Mouse (Mus musculus) adrenal gland, postnatal 4 days (tissue): ENCODE results near the gene Aldh1b1. TPM values are rescaled to one million over a fixed set of nuclear protein-coding genes. Genes with fewer than 3 reads are reported as not detected.
A peak's percentile ranks its signal among the peaks of the same experiment; 100 is the strongest.

Source experiments
- DNase-seq, 2 experiments: peaks; one replicate each; pipeline ENCODE4 v3.0.0; 2021 to 2022; ENCODE audit warnings: low spot score in 2 of 2, mixed read lengths in 2 of 2
- total RNA-seq, 2 experiments: library from RNA; stranded (reverse); gene quantifications; 2 replicates each; pipeline ENCODE4 v1.2.3; 2021

Aldh1b1 gene
- total RNA-seq, 2 experiments from 2014 or later, result 22.9 to 27.7 TPM

DNA sequence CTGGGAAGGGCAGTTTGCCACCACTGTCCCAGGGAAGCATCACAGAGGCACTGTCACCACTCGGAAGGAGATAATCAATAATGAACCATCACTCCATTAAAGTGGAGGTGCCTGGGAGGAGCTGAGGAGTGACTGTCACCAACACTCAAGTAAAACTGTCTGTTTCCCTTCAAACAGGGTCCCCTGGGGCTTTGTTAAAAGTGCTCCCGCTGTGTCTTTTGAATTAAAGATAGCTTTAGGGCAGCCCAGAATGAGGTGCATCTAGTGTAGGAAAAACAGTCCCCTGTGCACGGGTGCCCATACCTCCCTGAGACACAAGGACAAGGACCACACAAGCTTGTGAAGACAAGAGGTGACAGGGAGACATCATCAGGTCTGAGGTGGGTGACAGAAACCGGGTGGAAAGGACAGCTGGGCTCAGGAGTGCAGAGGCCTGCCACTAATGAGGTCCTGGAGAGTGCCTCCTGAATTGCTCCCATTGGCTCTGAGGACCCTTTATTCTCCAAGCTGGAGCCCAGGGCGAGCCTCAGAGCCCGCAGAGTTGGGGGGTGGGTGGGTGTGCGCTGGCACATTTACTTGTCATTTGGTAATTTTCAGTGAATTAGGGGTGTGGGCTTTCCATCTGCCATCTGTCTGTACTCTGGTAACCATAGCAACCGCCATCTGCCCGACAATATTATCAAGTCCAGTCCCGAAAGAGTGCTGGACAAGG, 25.4 kb downstream of the Aldh1b1 start:
- no peak for DNase-seq

DNA sequence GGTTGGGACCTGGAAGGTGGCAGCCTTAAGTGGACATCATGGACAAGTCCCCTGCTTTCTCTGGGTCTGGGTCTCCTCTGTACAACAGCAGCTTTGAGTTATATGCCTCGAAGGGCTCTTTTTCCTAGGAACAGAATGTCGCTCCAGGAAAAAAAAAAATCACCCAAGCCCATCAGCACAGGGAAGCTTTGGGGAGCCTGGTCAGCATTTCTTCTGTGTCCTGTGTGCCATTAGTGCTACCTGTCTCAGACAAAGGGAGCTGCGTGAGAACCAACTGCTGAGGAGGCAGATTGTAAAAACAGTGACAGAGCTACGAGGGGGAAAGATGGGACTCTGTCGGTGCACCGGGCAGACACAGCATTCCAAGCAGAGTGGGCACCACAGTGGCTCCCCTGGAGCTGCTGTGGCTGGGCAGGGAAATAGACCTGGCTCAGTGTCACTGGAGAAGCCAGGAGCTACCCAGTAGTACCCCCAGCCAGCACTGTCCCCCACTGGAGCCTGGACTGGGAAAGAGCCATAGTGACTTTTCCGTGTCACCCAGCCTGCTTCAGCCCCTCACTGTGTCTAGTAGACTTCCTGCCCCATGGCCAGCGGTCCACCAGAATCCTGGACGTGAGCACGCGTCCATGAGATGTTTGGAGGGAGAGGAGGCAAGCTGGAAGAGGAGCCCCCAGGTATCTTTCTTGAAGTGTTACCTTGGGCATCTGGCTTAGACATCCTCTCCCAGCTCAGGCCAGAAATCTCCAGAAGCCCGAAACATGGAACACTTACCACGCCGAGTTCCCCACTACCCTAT, 26.1 kb downstream of the Aldh1b1 start:
- no peak for DNase-seq

DNA sequence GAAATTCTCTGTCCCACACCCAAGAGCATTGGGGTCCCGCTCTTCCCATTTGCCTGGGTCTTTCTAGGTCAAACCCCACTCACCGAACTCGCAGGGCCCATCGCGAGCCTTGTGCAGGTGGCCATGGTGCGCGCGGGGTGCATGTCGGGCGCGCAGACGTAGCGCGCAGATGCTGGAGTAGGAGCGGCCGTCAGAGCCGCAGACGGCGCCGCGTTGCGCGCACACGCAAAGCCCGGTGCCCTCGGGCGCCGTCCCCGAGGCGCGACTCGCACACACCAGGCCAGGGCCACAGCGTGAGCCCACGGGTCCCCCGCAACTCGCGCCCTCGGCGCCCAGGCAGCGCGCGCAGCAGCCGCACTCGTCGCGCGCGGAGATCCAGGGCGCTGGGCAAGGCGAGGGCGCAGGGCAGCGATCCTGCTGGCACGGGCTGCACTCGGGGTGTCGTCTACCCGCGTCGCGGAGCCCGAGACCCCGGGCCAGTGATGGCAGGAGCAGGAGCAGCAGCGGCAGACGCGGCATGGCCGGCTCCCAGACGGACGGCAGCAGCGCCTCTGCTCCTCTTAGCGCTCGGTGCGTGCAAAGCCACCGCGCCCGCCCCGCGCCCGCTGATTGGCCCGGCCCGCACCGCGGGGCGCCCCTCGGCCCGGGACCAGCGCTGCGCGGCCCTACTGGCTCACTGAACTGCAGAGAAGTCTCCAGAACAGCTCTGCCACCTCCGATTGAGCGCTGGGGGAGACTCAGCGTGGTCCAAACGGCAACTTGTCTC, 27.6 kb downstream of the Aldh1b1 start, which contains the start of gene Igfbpl1:
Gene Igfbpl1 (minus strand): TSS at position 649 of the 766 bp plus-strand sequence.
- no peak for DNase-seq

DNA sequence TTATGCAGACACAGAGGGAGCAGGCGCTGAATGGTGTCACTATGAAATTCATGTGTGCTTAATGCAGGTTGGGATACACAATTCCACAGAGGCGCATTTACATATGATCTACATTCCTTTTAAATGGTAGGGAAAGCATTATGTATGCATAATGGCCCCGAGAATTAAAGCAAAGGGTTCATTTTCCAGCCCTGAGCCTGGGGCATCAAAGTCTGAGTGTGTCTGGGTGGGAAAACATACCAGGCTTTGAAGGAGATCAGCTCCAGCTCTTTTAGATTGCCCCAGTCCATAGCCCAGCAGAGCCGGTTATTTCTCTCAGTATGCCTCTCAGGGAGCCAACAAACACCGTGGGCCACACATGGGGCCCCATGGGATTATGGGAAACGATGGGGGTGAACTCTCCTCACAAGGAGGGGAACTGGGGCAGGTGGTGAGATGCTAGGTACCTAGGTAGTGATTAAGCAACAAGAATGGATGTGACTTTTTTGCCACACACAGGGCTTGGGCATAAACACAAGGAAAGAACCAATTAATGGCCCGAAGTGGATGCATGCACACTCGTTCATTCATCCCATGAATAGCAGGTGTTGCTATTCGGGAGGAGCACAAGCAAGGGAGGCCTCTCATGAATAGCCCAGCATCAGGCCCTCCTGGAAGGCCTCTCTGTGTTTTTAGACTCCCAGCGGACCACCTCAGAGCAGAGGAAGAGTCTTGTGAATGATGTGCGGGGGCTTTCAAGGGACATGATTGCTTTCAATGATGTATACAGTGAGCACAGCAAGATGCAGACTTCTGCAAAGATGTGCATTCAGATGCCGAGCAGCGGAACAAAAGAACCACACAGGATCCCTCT, 31.3 kb downstream of the Aldh1b1 start:
- no peak for DNase-seq

DNA sequence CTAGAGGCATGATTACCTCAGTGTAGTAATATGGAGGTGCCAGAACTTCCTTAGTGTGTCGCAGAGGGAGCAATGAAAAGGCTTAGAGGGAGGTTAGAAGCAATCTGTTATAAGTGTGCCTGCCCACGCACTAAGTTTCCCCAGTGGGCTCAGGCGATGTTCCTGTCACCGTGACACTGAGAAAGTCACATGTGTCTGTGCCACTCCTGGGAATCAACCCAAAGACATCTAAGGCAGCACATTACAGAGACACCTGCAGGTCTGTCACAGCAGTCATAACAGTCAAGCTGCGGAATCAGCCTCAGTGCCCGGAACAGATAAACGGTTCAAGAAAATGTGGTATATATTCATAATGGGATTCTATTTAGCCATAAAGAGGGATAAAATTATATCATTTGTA, 33.2 kb downstream of the Aldh1b1 start:
- DNase-seq, result no peak

DNA sequence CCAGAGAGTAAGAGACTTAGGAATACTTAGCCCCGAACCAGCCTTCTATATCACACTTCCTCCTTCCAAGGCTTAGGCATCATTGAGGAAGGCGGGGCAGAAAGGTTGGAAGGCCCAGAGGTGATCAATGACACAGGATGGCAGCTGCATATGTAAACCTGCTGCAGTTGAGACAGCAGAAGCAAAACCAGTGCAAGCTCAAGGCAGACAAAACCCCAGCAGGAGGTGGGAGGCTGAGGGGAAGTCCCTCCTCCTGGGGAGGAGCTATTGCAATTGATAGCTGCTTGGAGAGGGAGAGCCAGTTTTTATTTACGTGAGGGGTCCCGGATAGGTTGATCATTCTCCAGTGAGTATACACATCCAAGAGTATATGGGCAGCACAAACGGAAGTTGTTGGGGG, 34.6 kb downstream of the Aldh1b1 start:
- no peak for DNase-seq

DNA sequence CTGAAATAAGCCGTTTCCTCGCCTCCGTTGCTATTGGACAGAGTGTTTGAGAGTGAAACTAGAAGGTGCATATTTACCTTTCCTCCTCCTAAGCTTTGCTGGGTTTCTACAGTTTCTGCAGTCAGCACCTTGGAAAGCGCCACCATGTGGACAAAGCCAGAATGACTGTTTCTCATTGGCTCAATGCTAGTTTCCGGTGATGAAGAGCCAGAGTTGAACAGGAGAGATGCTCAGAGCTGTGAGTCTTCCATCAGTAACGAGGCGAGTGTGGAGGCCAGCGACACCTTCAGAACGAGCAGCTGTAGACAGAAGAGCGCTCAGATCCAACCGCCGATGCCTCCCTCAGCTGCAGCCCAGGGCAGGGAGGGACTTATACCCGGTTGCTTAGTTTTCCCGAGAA, 45.5 kb downstream of the Aldh1b1 start:
- DNase-seq, result no peak

DNA sequence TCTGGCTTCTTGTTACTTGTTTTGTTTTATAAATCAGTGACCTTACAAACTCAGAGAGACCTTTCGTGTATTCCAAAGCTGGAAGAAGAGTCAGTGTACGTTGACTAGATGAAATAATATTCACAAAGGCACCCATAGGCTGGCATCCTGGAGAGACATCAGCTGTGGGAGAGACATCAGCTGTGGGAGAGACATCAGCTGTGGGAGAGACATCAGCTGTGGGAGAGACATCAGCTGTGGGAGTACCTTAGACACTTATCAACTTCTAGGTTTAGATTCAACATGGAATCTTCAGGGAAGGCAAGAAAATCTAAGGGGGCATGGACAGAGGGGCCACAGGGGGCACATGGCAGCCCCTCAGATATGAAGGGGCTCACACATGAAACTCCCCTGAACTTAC, 47.4 kb downstream of the Aldh1b1 start:
- no peak for DNase-seq

DNA sequence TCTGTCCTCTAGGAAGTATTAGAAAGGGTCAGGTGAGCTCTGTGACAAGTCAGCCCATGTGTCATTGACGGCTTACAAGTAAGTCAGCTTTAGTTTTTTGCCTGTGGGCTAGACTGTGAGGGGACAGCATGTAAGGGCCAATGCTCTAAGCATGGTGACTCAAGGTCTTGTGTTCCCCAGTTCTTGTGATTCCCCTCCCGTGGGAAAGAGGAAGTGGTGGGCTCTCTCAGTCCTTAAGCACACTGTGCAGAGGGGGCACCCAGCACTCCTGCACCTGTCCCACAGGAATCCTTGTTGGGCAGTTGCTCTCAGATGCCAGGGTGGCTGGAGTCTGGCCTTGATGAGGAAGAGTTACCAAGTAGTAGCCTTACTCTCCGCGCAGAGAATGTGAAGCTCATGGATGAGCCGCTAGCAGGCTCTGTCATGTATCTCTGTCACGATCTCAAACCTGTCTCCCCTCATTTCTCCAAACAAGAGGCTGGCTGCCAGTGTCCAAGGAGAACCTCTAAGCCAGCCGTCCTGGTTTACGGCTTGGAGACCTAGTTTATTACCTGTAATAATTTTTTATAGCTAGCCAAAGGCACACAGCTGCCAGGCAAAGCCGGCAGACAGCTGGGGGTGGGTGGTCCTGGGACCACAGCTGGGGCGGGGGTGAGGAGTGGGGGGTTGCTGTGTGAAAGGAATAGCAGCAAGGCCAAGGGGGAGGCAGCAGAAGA, 49.4 kb downstream of the Aldh1b1 start, which contains the start of gene Stra6l:
Gene Stra6l (plus strand): TSS at position 556 of the 716 bp plus-strand sequence.
- no peak for DNase-seq

DNA sequence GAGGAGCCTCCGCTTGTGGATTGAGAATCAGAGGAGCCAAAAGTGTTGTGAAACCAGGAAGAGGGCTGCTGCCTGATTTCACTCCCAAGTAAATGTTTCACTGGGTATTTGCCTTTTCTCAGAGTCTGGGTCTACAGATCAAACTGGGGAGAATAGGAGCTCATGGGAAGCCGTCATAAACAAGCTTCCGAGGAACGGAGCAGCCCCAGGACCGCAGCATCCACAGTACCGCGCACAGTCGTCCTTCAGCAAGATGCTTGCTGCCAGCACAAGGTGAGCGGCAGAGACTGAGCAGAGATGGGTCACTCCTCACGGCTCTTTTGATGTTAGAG, 50.0 kb downstream of the Aldh1b1 start:
- DNase-seq, result no peak

DNA sequence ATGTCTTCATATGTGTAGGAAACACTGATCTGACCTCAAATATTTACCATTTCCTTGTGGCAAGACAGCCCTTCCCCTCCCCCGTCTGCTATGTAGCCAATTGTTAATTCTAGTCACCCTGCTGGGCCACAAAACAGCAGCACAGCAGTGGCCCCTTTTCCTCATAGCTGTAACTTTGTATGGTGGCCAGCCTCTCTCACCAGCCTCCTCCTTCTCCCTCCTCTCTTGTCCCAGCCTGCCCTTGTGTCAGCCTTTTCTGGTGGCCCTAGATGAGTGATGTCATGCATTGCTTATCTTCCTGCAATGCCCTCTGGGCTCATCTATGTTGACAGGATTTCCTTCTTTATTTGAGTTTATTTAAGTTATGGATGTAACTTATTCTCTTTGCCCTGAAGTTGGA, 50.6 kb downstream of the Aldh1b1 start:
- no peak for DNase-seq

DNA sequence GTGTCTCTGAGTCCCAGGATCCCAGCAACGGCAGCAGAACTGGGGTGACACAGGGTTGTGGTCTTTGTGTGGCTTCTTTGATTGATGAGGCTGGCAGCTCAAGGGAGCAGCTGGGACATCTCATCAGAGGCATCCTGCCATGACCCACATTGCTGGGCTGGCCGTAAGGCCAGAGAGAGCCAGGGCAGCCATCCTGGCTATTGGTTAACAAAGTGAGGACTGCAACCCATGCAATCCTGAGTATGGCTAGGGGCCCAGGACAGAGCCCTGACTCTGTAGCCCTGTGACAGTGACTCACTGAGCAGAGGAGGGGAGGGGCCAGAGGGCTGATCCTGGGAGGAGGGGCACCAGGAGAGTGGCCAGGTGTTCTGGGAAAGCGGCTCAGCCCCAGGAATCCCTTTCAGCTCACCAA, 52.8 kb downstream of the Aldh1b1 start:
- DNase-seq, result peak in 1 of 2 experiments; percentile 20

DNA sequence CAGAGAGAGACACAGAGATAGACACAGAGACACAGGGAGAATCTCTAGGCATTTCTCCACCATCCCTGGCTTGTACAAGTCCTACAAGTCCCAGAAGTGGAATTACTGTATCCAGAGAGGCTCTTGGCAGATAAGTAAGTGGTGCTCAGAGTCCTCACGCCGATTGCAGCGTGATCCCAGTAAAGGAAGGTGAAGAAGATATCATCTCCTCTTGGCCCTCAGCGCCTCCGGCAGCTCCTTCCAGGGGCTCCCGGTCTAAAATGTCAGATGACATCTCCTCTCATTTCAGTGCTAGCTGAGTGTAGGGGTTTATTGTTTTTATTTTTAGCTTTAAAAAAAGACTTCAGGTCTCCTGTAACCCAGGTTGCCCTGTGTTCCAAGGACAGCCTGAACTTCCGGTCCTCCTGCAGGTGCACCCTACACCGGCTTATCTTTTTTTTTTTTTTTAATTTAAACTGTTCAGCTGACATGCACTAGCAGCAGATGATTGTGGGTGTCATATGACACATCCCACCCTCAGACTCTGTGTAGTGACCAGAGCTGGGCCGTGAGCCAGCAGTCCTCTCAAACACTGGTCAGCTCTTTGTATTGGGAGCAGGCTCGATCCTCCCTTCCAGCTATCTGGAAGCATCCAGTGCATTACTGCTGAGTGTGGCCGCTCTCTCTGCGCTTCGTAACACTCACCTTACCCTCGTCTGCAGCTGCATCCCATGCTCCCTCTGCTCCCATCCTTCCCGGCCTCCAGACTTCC, 54.8 kb downstream of the Aldh1b1 start:
- DNase-seq, result no peak

Other genes starting within 250 kb of the Aldh1b1 start
- gene Igfbpl1, start 27.9 kb downstream of the Aldh1b1 start, total RNA-seq, result 1 to 10 TPM in 1 of 2 experiments, under 1 TPM in 1; 0.73 to 2.1 TPM
- 1 to 10 TPM in 1 of 2 experiments, under 1 TPM in 1; 0.25 to 4.4 TPM for gene Stra6l, start 49.6 kb downstream of the Aldh1b1 start, total RNA-seq
- under 1 TPM; 0.08 to 0.25 TPM for gene Ccdc180, start 91.3 kb downstream of the Aldh1b1 start, total RNA-seq
- 10 to 100 TPM; 20.9 to 22.5 TPM for gene Tdrd7, start 166.3 kb downstream of the Aldh1b1 start, total RNA-seq
- gene Tmod1, start 239.9 kb downstream of the Aldh1b1 start, total RNA-seq, result 10 to 100 TPM; 10.4 to 10.6 TPM